Mouse (Mus musculus): Measurements from ENCODE around the gene Mphosph8. TPM values are rescaled to one million over a fixed set of nuclear protein-coding genes. Genes with fewer than 3 reads are reported as not detected.

Mphosph8 gene
- polyA plus RNA-seq, 1 experiment from 2014 or later = 36.0 TPM

DNA sequence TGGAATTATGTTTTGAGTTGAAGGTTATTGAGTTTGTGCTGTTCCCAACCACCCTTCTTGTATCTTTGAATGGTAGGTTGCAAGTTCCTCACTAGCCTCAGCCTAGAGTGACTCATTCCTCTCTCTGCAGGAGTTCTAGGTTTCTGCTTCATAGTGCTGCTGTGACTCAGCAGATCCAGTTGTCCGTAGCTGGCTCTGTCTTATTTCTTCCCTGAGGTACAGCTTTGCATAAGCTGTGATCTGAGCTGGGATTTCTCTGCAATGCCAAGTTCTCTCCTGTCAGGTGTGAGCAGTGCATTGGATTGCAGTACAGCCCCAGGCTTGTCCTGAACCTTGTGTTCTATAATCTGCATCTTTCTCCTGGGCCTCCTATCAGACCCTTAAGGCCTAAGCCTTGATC lies 21.7 kb downstream of the Mphosph8 start:
- no peak for ATAC-seq (ENCODE audit: low FRiP score, low read depth)
- Histone ChIP-seq H3K4me1 (no peaks in the 10 kb centered on the region), H3K9me3 (no peaks in the 10 kb centered on the region), H3K36me3 (peaks cover 86% of the 10 kb centered on the region), H3K4me3 (no peak overlapping the region), H3K4me2 (replicated peaks) (no peak overlapping the region), H3K9ac (no peak overlapping the region), H3K27ac (no peak overlapping the region), H3K27me3 (no peaks in the 10 kb centered on the region)
- WGBS = 82% methylated on average over 1 of the region's 1 CpGs

DNA sequence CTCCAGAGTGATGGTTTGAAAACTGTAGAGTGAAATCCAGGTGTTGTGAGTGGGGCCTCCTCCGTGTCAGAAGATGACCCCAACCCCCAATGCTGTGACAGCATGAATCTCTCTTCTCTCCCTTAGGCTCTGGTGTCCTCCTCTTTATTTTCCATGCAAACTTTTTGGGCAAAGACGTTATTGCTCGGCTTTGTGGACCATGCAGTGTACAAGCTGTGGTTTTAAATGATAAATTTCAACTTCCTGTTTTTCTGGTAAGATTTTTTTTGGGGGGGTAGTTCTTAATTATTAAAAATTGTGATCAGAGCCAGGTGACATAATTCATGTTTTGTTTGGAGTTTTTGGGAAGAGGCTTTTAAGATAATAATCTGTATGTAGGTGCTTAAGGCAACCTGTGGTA lies 27.4 kb downstream of the Mphosph8 start:
- peaks cover 95% of the 10 kb centered on the region for H3K36me3 ChIP-seq
- H3K9me3 ChIP-seq = no peaks in the 10 kb centered on the region
- H3K4me1 ChIP-seq = no peaks in the 10 kb centered on the region
- H3K27me3 ChIP-seq = no peaks in the 10 kb centered on the region
- H3K9ac ChIP-seq = no peak overlapping the region
- WGBS = 84% methylated on average over 3 of the region's 3 CpGs
- H3K27ac ChIP-seq = no peak overlapping the region
- no peak overlapping the region for H3K4me3 ChIP-seq
- no peak overlapping the region for H3K4me2 ChIP-seq (replicated peaks)
- no peak for ATAC-seq (ENCODE audit: low FRiP score, low read depth)

DNA sequence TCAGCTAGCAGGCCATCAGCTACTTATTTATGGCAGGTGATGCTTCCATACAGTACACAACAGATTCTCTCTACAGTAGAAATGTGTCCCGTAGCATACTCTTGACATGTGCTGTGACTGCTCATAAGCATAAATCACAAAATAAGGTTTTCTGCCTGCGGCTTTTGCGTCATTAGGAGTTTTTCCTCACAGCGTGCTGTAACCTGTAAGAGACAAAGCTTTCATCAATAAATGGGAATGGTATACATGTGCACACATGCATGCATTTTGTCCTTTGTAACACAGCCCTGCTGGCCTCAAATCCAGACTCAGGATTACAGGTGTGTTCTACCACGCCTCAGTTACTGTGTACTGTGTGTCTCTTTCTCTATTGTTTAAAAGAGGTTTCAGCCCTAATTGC lies 29.8 kb downstream of the Mphosph8 start:
- ATAC-seq (ENCODE audit: low FRiP score, low read depth) = no peak
- 88% methylated on average over 5 of the region's 5 CpGs for WGBS
- no peaks in the 10 kb centered on the region for H3K27me3 ChIP-seq
- H3K9me3 ChIP-seq = no peaks in the 10 kb centered on the region
- H3K4me1 ChIP-seq = no peaks in the 10 kb centered on the region
- H3K4me2 ChIP-seq (replicated peaks) = no peak overlapping the region
- H3K27ac ChIP-seq = no peak overlapping the region
- H3K36me3 ChIP-seq = peaks cover 74% of the 10 kb centered on the region
- no peak overlapping the region for H3K4me3 ChIP-seq
- no peak overlapping the region for H3K9ac ChIP-seq

DNA sequence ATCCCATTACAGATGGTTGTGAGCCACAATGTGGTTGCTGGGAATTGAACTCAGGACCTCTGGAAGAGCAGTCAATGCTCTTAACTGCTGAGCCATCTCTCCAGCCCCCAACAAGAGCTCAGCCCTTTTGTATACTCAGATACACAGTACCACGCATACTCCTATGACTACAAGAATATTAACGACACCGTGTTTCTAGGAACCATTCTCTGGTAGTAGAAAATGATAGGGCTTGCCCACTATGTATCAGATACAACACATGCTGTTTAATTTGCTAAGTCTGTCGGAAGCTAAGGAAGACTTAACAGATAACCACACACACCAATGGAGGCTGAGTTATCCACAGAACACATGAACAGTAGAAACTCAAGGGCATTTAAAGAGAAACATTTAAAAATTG lies 34.6 kb downstream of the Mphosph8 start:
- H3K9ac ChIP-seq = no peak overlapping the region
- ATAC-seq (ENCODE audit: low FRiP score, low read depth) = no peak
- no peaks in the 10 kb centered on the region for H3K27me3 ChIP-seq
- no peak overlapping the region for H3K27ac ChIP-seq
- H3K36me3 ChIP-seq = peaks cover 26% of the 10 kb centered on the region
- no peak overlapping the region for H3K4me2 ChIP-seq (replicated peaks)
- no peak overlapping the region for H3K4me3 ChIP-seq
- H3K4me1 ChIP-seq = no peaks in the 10 kb centered on the region
- no peaks in the 10 kb centered on the region for H3K9me3 ChIP-seq
- WGBS = 95% methylated on average over 4 of the region's 4 CpGs

DNA sequence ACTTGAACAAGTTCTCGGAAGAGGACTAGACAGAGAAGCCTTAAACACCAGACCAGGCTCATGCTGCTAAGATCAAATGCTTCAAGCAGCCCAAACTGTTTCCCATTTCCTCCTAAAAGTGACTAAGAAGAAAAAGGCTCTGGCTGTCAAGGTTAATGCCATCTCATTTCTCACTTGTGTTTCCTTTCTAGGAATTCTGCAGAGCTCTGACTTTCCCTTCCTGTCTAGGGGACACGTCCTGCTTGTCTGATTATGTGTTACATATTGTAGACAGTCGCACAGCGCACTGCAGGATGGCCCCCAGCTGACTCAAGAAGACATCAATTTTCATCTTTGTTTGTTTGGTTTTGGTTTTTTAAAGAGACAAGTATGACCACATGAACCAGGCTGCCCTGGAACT lies 37.6 kb downstream of the Mphosph8 start:
- Histone ChIP-seq H3K4me1 (no peaks in the 10 kb centered on the region), H3K4me3 (no peak overlapping the region), H3K27ac (no peak overlapping the region), H3K9me3 (no peaks in the 10 kb centered on the region), H3K9ac (no peak overlapping the region), H3K4me2 (replicated peaks) (no peak overlapping the region), H3K27me3 (no peaks in the 10 kb centered on the region), H3K36me3 (peaks cover 8% of the 10 kb centered on the region; the same call in 1 of the 2 replicates)
- 55% methylated on average over 4 of the region's 4 CpGs for WGBS
- ATAC-seq (ENCODE audit: low FRiP score, low read depth) = no peak

DNA sequence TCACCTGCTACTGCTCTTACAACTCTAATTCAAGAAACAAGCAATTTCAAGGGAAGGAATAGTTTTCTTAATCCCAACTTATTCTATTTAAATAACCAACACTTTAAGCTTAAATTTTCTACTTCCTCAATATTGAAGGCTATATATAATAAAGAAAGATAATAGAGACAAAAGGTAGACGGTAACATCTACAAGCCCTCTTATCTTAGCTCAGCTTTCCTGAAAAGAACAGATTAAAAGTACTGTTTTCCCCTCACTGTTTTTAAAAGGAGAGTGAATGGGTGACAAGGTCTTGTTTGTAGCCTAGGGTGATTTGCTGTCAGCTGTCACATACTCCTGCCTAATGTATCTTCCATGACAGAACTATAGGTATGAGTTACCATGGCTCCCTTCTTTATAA lies 58.4 kb downstream of the Mphosph8 start:
- peaks cover 13% of the 10 kb centered on the region for H3K36me3 ChIP-seq

DNA sequence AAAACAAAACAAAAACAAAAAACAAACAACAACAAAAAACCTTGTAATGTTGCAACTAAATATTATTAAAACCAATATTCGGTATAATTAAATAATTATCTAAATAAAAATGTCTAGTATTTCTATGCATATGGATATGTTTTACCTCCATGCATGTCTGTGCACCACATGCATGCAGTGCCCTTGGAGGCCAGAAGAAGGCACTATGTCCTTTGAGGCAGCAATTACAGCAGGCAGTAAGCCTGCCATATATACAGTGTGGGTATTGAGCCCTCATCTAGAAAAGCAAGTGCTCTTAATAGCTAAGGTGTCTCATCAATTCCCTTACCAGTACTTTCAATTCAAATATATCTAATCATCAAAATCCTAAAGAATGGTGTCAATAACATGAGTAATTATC lies 72.1 kb downstream of the Mphosph8 start:
- Histone ChIP-seq H3K36me3 (peaks cover 32% of the 10 kb centered on the region), H3K9me3 (no peaks in the 10 kb centered on the region), H3K27ac (no peak overlapping the region), H3K27me3 (no peaks in the 10 kb centered on the region), H3K4me3 (no peak overlapping the region), H3K4me2 (replicated peaks) (no peak overlapping the region), H3K4me1 (no peaks in the 10 kb centered on the region), H3K9ac (no peak overlapping the region)
- ATAC-seq (ENCODE audit: low FRiP score, low read depth) = no peak
- 83% methylated on average over 1 of the region's 1 CpGs for WGBS

More for the DNA sequence above, 58.4 kb downstream of the Mphosph8 start:
- H3K4me1 ChIP-seq = no peaks in the 10 kb centered on the region
- no peak overlapping the region for H3K27ac ChIP-seq
- no peak overlapping the region for H3K4me2 ChIP-seq (replicated peaks)
- WGBS = 88% methylated on average over 1 of the region's 1 CpGs
- no peaks in the 10 kb centered on the region for H3K27me3 ChIP-seq
- no peak overlapping the region for H3K4me3 ChIP-seq
- ATAC-seq (ENCODE audit: low FRiP score, low read depth) = no peak
- H3K9me3 ChIP-seq = no peaks in the 10 kb centered on the region
- H3K9ac ChIP-seq = no peak overlapping the region

Other genes with a start within 250 kb of the Mphosph8 start
- gene Cenpj, start 92.8 kb upstream of the Mphosph8 start, polyA plus RNA-seq (2015; fragmentation: Nextera tagmentation; extraction: Ambion mirVana) = 11.2 and 11.6 TPM in 2 replicates
- 2.3 and 3.2 TPM in 2 replicates for gene Parp4, start 92.6 kb upstream of the Mphosph8 start, polyA plus RNA-seq (2015; fragmentation: Nextera tagmentation; extraction: Ambion mirVana)
- gene Pspc1, start 110.1 kb downstream of the Mphosph8 start, polyA plus RNA-seq (2015; fragmentation: Nextera tagmentation; extraction: Ambion mirVana) = 34.3 and 37.8 TPM in 2 replicates
- 31.5 and 34.2 TPM in 2 replicates for gene Zmym5, start 143.5 kb downstream of the Mphosph8 start, polyA plus RNA-seq (2015; fragmentation: Nextera tagmentation; extraction: Ambion mirVana)
- 54.5 and 59.0 TPM in 2 replicates for gene Zmym2, start 218.4 kb downstream of the Mphosph8 start, polyA plus RNA-seq (2015; fragmentation: Nextera tagmentation; extraction: Ambion mirVana)

Measured in limb, embryonic 13.5 days (tissue).